Mouse (Mus musculus) thymus, postnatal 14 days (tissue): ENCODE results near the gene Pdlim5.
"Not testable (repeated sequence)": the region's sequence is repeated elsewhere in the genome, so short reads cannot be mapped to it uniquely, and the experiment has no call there.

Experiments used
- DNase-seq: peaks from one replicate; pipeline ENCODE4 v3.0.0; 2021

Pdlim5 gene

GRCm38 (mm10) chr3:142395520-142396193 is at the start of gene Pdlim5:
TSS of gene Pdlim5 (minus strand) at chr3:142395696.
- DNase-seq: peak; percentile 95

GRCm38 (mm10) chr3:142443710-142444043 is 48.2 kb upstream of the Pdlim5 start:
- no peak for DNase-seq

- peak; percentile 92 for DNase-seq
Measured at GRCm38 (mm10) chr3:142443006-142443709, 47.7 kb upstream of the Pdlim5 start.

- no peak for DNase-seq
Measured at GRCm38 (mm10) chr3:142442161-142442560, 46.7 kb upstream of the Pdlim5 start.

GRCm38 (mm10) chr3:142441142-142441541 is 45.6 kb upstream of the Pdlim5 start:
- DNase-seq: no peak

- no peak for DNase-seq
Measured at GRCm38 (mm10) chr3:142440191-142440590, 44.7 kb upstream of the Pdlim5 start.

- DNase-seq: no peak
Measured at GRCm38 (mm10) chr3:142439591-142440093, 44.1 kb upstream of the Pdlim5 start.

GRCm38 (mm10) chr3:142438630-142439029 is 43.1 kb upstream of the Pdlim5 start:
- not testable (repeated sequence) for DNase-seq

- no peak for DNase-seq
Measured at GRCm38 (mm10) chr3:142436824-142437223, 41.3 kb upstream of the Pdlim5 start.

- DNase-seq: no peak
Measured at GRCm38 (mm10) chr3:142436212-142436611, 40.7 kb upstream of the Pdlim5 start.

GRCm38 (mm10) chr3:142434786-142435168 is 39.3 kb upstream of the Pdlim5 start:
- DNase-seq: no peak

GRCm38 (mm10) chr3:142434127-142434785 is 38.8 kb upstream of the Pdlim5 start:
- DNase-seq: no peak

GRCm38 (mm10) chr3:142431481-142431880 is 36.0 kb upstream of the Pdlim5 start:
- no peak for DNase-seq

GRCm38 (mm10) chr3:142430048-142430447 is 34.6 kb upstream of the Pdlim5 start:
- no peak for DNase-seq

GRCm38 (mm10) chr3:142426806-142427205 is 31.3 kb upstream of the Pdlim5 start:
- no peak for DNase-seq

GRCm38 (mm10) chr3:142424134-142424533 is 28.6 kb upstream of the Pdlim5 start:
- DNase-seq: no peak

GRCm38 (mm10) chr3:142423501-142423917 is 28.0 kb upstream of the Pdlim5 start:
- DNase-seq: no peak

GRCm38 (mm10) chr3:142422229-142422628 is 26.7 kb upstream of the Pdlim5 start:
- DNase-seq: no peak

- DNase-seq: no peak
Measured at GRCm38 (mm10) chr3:142421470-142421869, 26.0 kb upstream of the Pdlim5 start.

GRCm38 (mm10) chr3:142417996-142418395 is 22.5 kb upstream of the Pdlim5 start:
- DNase-seq: no peak

- DNase-seq: no peak
Measured at GRCm38 (mm10) chr3:142413345-142413885, 17.9 kb upstream of the Pdlim5 start.

GRCm38 (mm10) chr3:142410930-142411329 is 15.4 kb upstream of the Pdlim5 start:
- DNase-seq: no peak

- DNase-seq: peak; percentile 45
Measured at GRCm38 (mm10) chr3:142394796-142395508, 544 bp downstream of the Pdlim5 start.
